Mouse (Mus musculus): ENCODE results near the gene Gstm2. TPM values are rescaled to one million over a fixed set of nuclear protein-coding genes. Genes with fewer than 3 reads are reported as not detected.
A peak's percentile ranks its signal among the peaks of the same experiment; 100 is the strongest.
"Not testable (repeated sequence)": the region's sequence is repeated elsewhere in the genome, so short reads cannot be mapped to it uniquely, and the experiment has no call there.

Gstm2 gene
- polyA plus RNA-seq, 1 experiment from 2014 or later = 6.2 TPM

DNA sequence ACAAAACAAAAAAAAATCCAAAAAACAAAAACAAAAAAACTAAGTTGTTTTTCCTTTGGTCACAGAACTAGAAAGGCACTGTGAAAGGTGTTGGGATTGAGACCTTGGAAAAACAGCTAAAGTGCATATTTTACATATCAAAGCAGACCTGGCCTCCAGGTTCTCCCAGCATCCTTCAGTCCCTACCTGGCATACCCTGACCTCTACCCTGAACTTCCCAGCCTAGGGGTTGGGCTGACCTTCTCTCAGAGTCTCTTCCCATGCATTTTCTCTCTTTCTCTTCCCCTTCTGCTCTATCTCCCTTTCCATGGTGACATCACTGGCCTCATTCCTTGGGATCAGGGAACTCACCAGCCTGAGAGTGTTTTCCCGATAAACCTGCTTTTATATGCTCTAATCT, 20.7 kb downstream of the Gstm2 start:
- Histone ChIP-seq H3K4me3 (replicated peaks; ENCODE audit: low read depth, low read length) (no peak overlapping the region), H3K27me3 (ENCODE audit: control insufficient read depth, insufficient read depth, low read length) (no peaks in the 10 kb centered on the region), H3K9me3 (ENCODE audit: control insufficient read depth, low read length) (no peaks in the 10 kb centered on the region), H3K9ac (replicated peaks; ENCODE audit: low read length) (no peak overlapping the region), H3K36me3 (ENCODE audit: control insufficient read depth, insufficient read depth, low read length) (no peaks in the 10 kb centered on the region), H3K27ac (replicated peaks; ENCODE audit: low read depth, low read length) (no peak overlapping the region), H3K4me1 (ENCODE audit: control insufficient read depth, insufficient read depth, low read length) (peaks cover 7% of the 10 kb centered on the region; the same call in 1 of the 2 replicates), H3K4me2 (ENCODE audit: low read length) (no peak overlapping the region)
- DNase-seq = no peak
- ATAC-seq (ENCODE audit: low FRiP score, low TSS enrichment) = no peak
- 77% methylated on average over 1 of the region's 1 CpGs for WGBS

DNA sequence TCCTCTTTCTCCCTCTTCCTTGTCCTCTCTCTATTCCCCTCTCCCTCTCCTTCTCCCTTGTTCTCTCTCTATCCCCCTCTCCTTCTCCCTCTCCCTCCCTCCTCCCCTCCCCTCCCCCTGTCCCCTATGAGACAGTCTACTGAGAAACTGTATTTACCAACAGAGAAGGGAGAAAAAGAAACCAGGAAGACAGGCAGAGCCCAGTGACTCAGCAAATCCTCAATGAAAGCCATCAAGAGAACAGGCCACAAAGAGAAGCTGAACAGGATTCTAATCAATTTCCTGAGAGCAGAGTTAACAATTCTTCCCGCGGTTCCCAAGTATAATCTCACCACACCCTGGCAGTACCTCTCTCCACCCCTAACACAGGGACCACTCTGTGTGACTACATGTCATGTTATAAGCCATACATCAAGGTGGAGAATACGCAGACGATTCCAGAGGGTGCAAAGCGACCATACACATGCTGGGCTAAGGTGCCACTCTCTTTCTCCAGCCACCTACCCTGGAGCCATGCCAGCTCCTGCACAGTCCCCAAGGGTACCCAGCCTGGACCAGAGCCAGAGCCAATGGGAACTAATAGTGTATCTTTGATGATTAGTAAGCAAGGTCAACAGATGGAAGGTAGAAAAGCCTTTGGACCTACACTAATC, 21.5 kb downstream of the Gstm2 start:
- WGBS = 60% methylated on average over 5 of the region's 5 CpGs

DNA sequence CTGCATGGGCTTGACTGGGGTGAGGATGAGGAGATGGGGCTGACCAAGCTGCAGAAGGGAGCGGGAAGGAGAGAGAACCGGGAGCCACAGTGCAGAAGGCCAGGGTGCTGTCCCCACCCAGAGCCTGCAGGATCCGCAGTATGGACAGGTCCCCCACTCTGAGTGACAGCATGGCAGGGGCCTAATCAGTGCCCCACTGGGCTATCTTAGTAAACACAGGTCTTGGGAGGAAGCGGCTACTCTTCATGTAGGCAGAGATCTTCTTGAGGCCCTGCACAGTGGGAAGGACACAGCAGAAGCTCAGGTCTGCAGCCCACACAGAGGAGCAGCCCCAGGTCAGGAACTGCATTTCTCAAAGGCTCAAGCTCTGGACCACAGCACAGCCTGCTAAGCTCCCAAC, 22.2 kb downstream of the Gstm2 start:
- Histone ChIP-seq H3K27me3 (ENCODE audit: control insufficient read depth, insufficient read depth, low read length) (no peaks in the 10 kb centered on the region), H3K9me3 (ENCODE audit: control insufficient read depth, low read length) (no peaks in the 10 kb centered on the region), H3K36me3 (ENCODE audit: control insufficient read depth, insufficient read depth, low read length) (no peaks in the 10 kb centered on the region), H3K4me3 (replicated peaks; ENCODE audit: low read depth, low read length) (no peak overlapping the region), H3K4me1 (ENCODE audit: control insufficient read depth, insufficient read depth, low read length) (peaks cover 7% of the 10 kb centered on the region; the same call in 1 of the 2 replicates), H3K9ac (replicated peaks; ENCODE audit: low read length) (no peak overlapping the region), H3K4me2 (ENCODE audit: low read length) (no peak overlapping the region), H3K27ac (replicated peaks; ENCODE audit: low read depth, low read length) (no peak overlapping the region)
- 81% methylated on average over 4 of the region's 4 CpGs for WGBS
- ATAC-seq (ENCODE audit: low FRiP score, low TSS enrichment) (no peak), DNase-seq (no peak)

More for the DNA sequence above, 21.5 kb downstream of the Gstm2 start:
- no peak overlapping the region for H3K4me2 ChIP-seq (ENCODE audit: low read length)
- H3K9me3 ChIP-seq (ENCODE audit: control insufficient read depth, low read length) = no peaks in the 10 kb centered on the region
- H3K36me3 ChIP-seq (ENCODE audit: control insufficient read depth, insufficient read depth, low read length) = no peaks in the 10 kb centered on the region
- H3K27me3 ChIP-seq (ENCODE audit: control insufficient read depth, insufficient read depth, low read length) = no peaks in the 10 kb centered on the region
- H3K4me1 ChIP-seq (ENCODE audit: control insufficient read depth, insufficient read depth, low read length) = peaks cover 7% of the 10 kb centered on the region; the same call in 1 of the 2 replicates
- DNase-seq (no peak), ATAC-seq (ENCODE audit: low FRiP score, low TSS enrichment) (no peak)
- H3K4me3 ChIP-seq (replicated peaks; ENCODE audit: low read depth, low read length) = no peak overlapping the region
- H3K9ac ChIP-seq (replicated peaks; ENCODE audit: low read length) = no peak overlapping the region
- no peak overlapping the region for H3K27ac ChIP-seq (replicated peaks; ENCODE audit: low read depth, low read length)

DNA sequence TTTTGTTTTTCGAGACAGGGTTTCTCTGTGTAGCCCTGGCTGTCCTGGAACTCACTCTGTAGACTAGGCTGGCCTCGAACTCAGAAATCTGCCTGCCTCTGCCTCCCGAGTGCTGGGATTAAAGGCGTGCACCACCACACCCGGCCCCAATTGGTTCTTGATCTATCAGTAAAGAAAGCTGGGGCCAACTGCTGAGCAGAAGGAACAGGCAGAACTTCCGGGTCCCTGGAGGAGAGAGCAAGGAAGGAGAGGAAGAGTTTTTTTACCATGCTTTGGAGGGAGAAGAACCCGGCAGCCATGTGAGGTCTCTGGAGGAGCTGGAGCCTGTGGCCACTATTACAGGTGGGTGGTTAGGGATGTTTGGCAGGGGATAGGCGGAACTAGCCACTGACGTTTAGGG, 31.0 kb downstream of the Gstm2 start:
- ATAC-seq (ENCODE audit: low FRiP score, low TSS enrichment); H3K4me2 ChIP-seq (ENCODE audit: low read length); H3K4me3 ChIP-seq (replicated peaks; ENCODE audit: low read depth, low read length); H3K9ac ChIP-seq (replicated peaks; ENCODE audit: low read length); H3K36me3 ChIP-seq (ENCODE audit: control insufficient read depth, insufficient read depth, low read length); H3K9me3 ChIP-seq (ENCODE audit: control insufficient read depth, low read length); H3K27ac ChIP-seq (replicated peaks; ENCODE audit: low read depth, low read length); H3K4me1 ChIP-seq (ENCODE audit: control insufficient read depth, insufficient read depth, low read length); DNase-seq; H3K27me3 ChIP-seq (ENCODE audit: control insufficient read depth, insufficient read depth, low read length): not testable (repeated sequence)
- WGBS = 92% methylated on average over 9 of the region's 9 CpGs

DNA sequence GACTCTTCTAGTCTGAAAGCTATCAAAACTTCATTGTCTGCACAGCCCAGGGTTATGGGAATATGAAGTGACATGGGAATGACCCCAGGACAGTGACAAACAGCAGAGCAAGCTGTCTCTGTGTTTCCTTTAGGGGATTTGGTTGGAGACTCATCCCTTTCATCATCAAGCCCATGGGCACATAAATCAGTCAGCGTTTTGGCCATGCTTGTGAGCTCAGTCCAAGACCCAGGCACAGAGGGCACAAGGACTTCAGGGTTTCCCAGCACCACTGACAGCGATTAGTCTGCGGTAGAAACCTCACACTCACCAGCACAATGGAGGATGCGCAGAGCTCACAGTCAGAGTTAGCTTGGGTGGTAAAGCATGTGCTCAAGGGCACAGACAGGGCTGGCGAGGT, 32.3 kb downstream of the Gstm2 start:
- H3K4me2 ChIP-seq (ENCODE audit: low read length) = no peak overlapping the region
- H3K27ac ChIP-seq (replicated peaks; ENCODE audit: low read depth, low read length) = no peak overlapping the region
- ATAC-seq (ENCODE audit: low FRiP score, low TSS enrichment) = no peak
- H3K9ac ChIP-seq (replicated peaks; ENCODE audit: low read length) = no peak overlapping the region
- no peaks in the 10 kb centered on the region for H3K27me3 ChIP-seq (ENCODE audit: control insufficient read depth, insufficient read depth, low read length)
- no peaks in the 10 kb centered on the region for H3K4me1 ChIP-seq (ENCODE audit: control insufficient read depth, insufficient read depth, low read length)
- no peaks in the 10 kb centered on the region for H3K9me3 ChIP-seq (ENCODE audit: control insufficient read depth, low read length)
- 85% methylated on average over 5 of the region's 5 CpGs for WGBS
- no peaks in the 10 kb centered on the region for H3K36me3 ChIP-seq (ENCODE audit: control insufficient read depth, insufficient read depth, low read length)
- no peak overlapping the region for H3K4me3 ChIP-seq (replicated peaks; ENCODE audit: low read depth, low read length)
- DNase-seq = no peak

DNA sequence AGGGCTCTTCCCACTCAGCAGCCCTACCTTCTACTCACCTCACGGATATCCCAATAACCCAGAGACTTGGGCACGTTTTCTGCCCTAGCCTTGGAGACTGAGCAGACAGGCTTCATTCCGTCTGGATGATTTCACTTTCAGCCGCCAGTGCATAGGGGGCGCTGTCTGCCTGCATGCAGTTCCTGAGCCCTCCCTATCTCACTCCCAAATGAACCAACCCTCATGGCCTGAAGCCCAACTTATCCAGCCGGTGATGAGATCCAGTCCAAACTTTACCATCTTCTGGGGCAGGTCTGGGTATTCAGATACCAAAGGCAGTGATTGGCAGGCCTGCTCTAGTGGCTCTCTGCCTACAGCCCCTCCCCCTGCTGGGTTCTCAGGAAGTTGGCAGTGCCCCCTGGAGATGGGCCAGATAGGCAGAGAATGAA, 32.9 kb downstream of the Gstm2 start:
- Histone ChIP-seq H3K36me3 (ENCODE audit: control insufficient read depth, insufficient read depth, low read length) (no peaks in the 10 kb centered on the region), H3K27ac (replicated peaks; ENCODE audit: low read depth, low read length) (no peak overlapping the region), H3K9me3 (ENCODE audit: control insufficient read depth, low read length) (no peaks in the 10 kb centered on the region), H3K9ac (replicated peaks; ENCODE audit: low read length) (no peak overlapping the region), H3K27me3 (ENCODE audit: control insufficient read depth, insufficient read depth, low read length) (no peaks in the 10 kb centered on the region), H3K4me2 (ENCODE audit: low read length) (no peak overlapping the region), H3K4me3 (replicated peaks; ENCODE audit: low read depth, low read length) (no peak overlapping the region), H3K4me1 (ENCODE audit: control insufficient read depth, insufficient read depth, low read length) (no peaks in the 10 kb centered on the region)
- ATAC-seq (ENCODE audit: low FRiP score, low TSS enrichment) = peak; percentile 63
- 28% methylated on average over 6 of the region's 6 CpGs for WGBS
- DNase-seq = peak; percentile 61

DNA sequence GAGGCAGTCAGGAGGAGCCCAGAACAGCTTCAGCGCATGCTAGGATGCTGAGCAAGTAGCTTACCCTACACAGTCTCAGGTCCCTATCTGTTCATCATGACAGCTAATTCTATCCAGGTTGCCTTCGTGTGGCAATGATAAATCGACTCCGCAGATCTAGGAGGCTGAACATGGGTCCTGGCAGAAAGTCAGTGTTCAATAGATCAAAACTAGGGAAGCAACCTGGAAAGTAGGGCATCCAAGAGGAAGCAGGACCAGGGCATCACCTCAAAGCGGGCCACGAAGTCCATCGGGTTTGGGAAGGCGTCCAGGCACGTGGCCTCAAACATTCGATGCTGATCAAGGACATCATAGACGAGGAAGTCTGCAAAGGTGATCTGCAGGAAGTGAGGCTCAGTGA, 35.7 kb downstream of the Gstm2 start:
- Histone ChIP-seq H3K9me3 (ENCODE audit: control insufficient read depth, low read length) (no peaks in the 10 kb centered on the region), H3K27ac (replicated peaks; ENCODE audit: low read depth, low read length) (no peak overlapping the region), H3K36me3 (ENCODE audit: control insufficient read depth, insufficient read depth, low read length) (no peaks in the 10 kb centered on the region), H3K27me3 (ENCODE audit: control insufficient read depth, insufficient read depth, low read length) (no peaks in the 10 kb centered on the region), H3K4me3 (replicated peaks; ENCODE audit: low read depth, low read length) (no peak overlapping the region), H3K4me1 (ENCODE audit: control insufficient read depth, insufficient read depth, low read length) (no peaks in the 10 kb centered on the region), H3K4me2 (ENCODE audit: low read length) (no peak overlapping the region), H3K9ac (replicated peaks; ENCODE audit: low read length) (no peak overlapping the region)
- DNase-seq (no peak), ATAC-seq (ENCODE audit: low FRiP score, low TSS enrichment) (no peak)
- WGBS = 89% methylated on average over 11 of the region's 11 CpGs

DNA sequence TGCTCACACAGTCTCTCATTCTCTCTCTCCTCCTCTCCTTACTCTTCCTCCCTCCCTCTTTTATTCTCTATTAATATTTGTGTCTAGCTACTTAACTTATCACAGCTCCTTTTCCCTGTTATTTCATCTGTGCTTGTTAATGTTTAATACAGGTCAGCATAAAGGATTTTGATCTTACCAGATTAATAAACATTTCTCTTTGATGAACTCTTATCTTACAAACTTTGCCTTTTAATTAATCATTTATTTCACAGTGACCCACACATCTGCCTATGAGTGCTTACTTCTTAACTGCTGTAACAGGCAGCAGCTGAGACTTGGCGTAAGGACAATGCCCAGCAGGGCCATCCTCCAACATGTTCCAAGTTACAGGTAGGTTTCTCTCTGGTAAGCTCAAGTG, 36.8 kb downstream of the Gstm2 start:
- not testable (repeated sequence) for ATAC-seq (ENCODE audit: low FRiP score, low TSS enrichment); H3K9me3 ChIP-seq (ENCODE audit: control insufficient read depth, low read length); H3K36me3 ChIP-seq (ENCODE audit: control insufficient read depth, insufficient read depth, low read length); DNase-seq; H3K27ac ChIP-seq (replicated peaks; ENCODE audit: low read depth, low read length); H3K27me3 ChIP-seq (ENCODE audit: control insufficient read depth, insufficient read depth, low read length); H3K4me2 ChIP-seq (ENCODE audit: low read length); H3K4me1 ChIP-seq (ENCODE audit: control insufficient read depth, insufficient read depth, low read length); H3K9ac ChIP-seq (replicated peaks; ENCODE audit: low read length); H3K4me3 ChIP-seq (replicated peaks; ENCODE audit: low read depth, low read length)
- 96% methylated on average over 1 of the region's 1 CpGs for WGBS

DNA sequence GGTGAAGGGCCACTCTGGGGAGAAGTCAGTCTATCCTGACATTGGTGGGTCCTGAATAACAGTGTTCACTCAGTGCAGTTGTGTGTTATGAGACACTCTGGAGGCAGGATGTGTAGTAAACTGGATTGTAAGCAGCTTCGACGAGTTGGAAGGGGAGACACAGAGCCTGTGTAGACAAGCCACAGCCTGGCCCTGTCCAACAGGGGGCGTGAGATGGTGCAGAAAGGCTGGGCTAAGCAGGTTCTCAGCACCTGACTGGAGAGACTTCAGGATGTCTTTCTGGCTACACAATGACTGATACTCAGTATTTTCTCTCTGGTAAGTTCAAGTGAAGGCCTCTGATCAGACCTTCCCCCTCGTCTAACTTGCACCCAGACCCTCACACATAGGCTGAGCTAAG, 40.5 kb downstream of the Gstm2 start:
- Histone ChIP-seq H3K27me3 (ENCODE audit: control insufficient read depth, insufficient read depth, low read length) (no peaks in the 10 kb centered on the region), H3K4me2 (ENCODE audit: low read length) (no peak overlapping the region), H3K4me3 (replicated peaks; ENCODE audit: low read depth, low read length) (no peak overlapping the region), H3K9me3 (ENCODE audit: control insufficient read depth, low read length) (no peaks in the 10 kb centered on the region), H3K36me3 (ENCODE audit: control insufficient read depth, insufficient read depth, low read length) (no peaks in the 10 kb centered on the region), H3K9ac (replicated peaks; ENCODE audit: low read length) (no peak overlapping the region), H3K27ac (replicated peaks; ENCODE audit: low read depth, low read length) (no peak overlapping the region), H3K4me1 (ENCODE audit: control insufficient read depth, insufficient read depth, low read length) (no peaks in the 10 kb centered on the region)
- 53% methylated on average over 4 of the region's 4 CpGs for WGBS
- DNase-seq = no peak
- ATAC-seq (ENCODE audit: low FRiP score, low TSS enrichment) = no peak
